Mouse (Mus musculus) monocyte, adult 5-6 weeks (primary cell): Measurements from ENCODE around the gene Ramac. TPM values are rescaled to one million over a fixed set of nuclear protein-coding genes. Genes with fewer than 3 reads are reported as not detected.
A peak's percentile ranks its signal among the peaks of the same experiment; 100 is the strongest.

Source experiments
- ATAC-seq: fragments of 153-309, 156-312 bp; replicated peaks from 2 replicates; pipeline ENCODE4 v1.8.0; 2017; ENCODE audit warnings: mild to moderate bottlenecking; ENCODE audit not compliant: low TSS enrichment, insufficient number of reproducible peaks, severe bottlenecking, poor library complexity, low FRiP score
- total RNA-seq: library from RNA; stranded (forward); fragments of 200-1000, 200-491, 200-594 nt; gene quantifications from 3 replicates; pipeline ENCODE4 v1.2.3, GENCODE M21; 2017

Ramac gene
- total RNA-seq, 1 experiment from 2014 or later: 145 TPM

GRCm38 (mm10) chr7:81772786-81773539 is 10.2 kb downstream of the Ramac start:
- no peak; the same call in 1 of the 2 replicates for ATAC-seq

GRCm38 (mm10) chr7:81775325-81775724 is 12.6 kb downstream of the Ramac start:
- ATAC-seq: no peak

DNA sequence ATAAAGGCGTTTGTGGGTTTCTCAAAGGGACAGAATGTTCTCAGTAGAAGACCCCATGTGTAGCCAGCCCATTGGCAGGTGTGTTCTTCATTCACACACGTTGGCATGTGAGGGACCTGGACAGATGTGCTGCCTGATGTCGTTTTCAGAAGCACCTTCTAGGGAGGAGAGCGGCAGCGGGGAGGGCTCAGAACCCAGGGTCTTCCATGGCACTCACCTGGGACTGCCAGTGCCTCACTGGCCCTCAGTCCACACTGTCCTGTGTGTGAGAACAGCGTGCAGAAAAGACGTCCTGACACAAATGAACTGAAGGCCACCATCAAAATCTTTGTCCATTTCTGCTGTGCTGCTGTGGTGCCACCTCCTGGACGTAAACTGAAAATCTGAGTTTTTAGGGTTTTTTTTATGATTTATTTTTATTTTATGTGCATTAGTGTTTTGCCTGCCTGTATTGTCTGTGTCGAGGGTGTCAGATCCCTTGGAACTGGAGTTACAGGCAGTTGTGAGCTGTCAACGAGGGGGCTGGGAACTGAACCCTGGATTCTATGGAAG is 15.0 kb downstream of the Ramac start:
- ATAC-seq: no peak

DNA sequence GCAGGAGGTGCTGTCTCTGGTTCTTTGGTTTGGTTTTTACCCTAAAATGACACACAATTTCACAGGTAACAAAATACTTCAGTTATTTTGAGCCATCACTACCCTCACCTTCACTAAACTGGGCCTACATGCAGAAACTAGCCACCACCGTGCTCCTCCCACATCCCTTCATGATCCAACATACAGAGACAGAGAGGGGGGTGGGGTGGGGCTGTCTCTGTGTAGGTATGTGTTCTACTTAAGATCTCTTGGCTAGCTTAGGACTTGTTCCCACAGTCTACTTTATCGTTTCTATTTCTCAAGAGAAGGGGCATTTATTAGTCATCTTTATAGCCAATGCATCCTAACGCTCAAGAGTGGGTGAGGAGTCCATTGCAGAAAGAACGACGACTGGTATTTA is 25.8 kb downstream of the Ramac start:
- ATAC-seq: no peak

- ATAC-seq: peak; percentile 80
Observed at GRCm38 (mm10) chr7:81789095-81789757, 26.5 kb downstream of the Ramac start, which contains the start of gene 3110040N11Rik. Gene 3110040N11Rik (minus strand): TSS chr7:81789478.

- no peak for ATAC-seq
Observed at GRCm38 (mm10) chr7:81806067-81806466, 43.3 kb downstream of the Ramac start.

Other genes starting within 250 kb of the Ramac start
- gene Fsd2, start 196.0 kb upstream of the Ramac start, total RNA-seq: 0.10 to 0.39 TPM (median 0.32 TPM) in 3 replicates
- gene Whamm, start 191.7 kb upstream of the Ramac start, total RNA-seq: 24.4 to 38.9 TPM (median 33.5 TPM) in 3 replicates
- gene Homer2, start 55.4 kb upstream of the Ramac start, total RNA-seq: 0.29 TPM in 1 of 3 replicates, not detected in the others
- 24.4 to 67.1 TPM (median 60.9 TPM) in 3 replicates for gene 3110040N11Rik, start 26.6 kb downstream of the Ramac start, total RNA-seq
- 91.7 to 129 TPM (median 116 TPM) in 3 replicates for gene Btbd1, start 66.5 kb downstream of the Ramac start, total RNA-seq
- gene Gm10160, start 92.9 kb downstream of the Ramac start, total RNA-seq: not detected in 3 replicates
- 211 to 356 TPM (median 215 TPM) in 3 replicates for gene Tm6sf1, start 96.1 kb downstream of the Ramac start, total RNA-seq
- gene Hdgfl3, start 171.5 kb downstream of the Ramac start, total RNA-seq: 2.1 to 2.8 TPM (median 2.6 TPM) in 3 replicates
- not detected in 3 replicates for gene Bnc1, start 229.4 kb downstream of the Ramac start, total RNA-seq